Mouse (Mus musculus) heart, embryonic 11.5 days (tissue): ENCODE data around the gene Calm4. TPM values are rescaled to one million over a fixed set of nuclear protein-coding genes. Genes with fewer than 3 reads are reported as not detected.
"Not testable (repeated sequence)": the region's sequence is repeated elsewhere in the genome, so short reads cannot be mapped to it uniquely, and the experiment has no call there.

ENCODE experiments used
- ATAC-seq: fragments of 200-750 bp; cut with Nextera tagmentation; replicated peaks from 2 replicates; pipeline ENCODE4 v1.8.0; 2017; ENCODE audit warnings: moderate library complexity; ENCODE audit not compliant: insufficient number of reproducible peaks, low FRiP score, low TSS enrichment
- H3K27ac ChIP-seq: fragments of 300-500 bp; sonication (generic); 2 replicates; pipeline ENCODE4 v1.5.1; 2014; ENCODE audit warnings: mild to moderate bottlenecking, low read depth, low read length
- H3K27me3 ChIP-seq: fragments of 300-500 bp; sonication (generic); 2 replicates; pipeline ENCODE4 v1.6.1; 2014; ENCODE audit warnings: mild to moderate bottlenecking, low read length, mixed read lengths; ENCODE audit not compliant: control insufficient read depth, insufficient read depth
- H3K36me3 ChIP-seq: fragments of 300-500 bp; sonication (generic); 2 replicates; pipeline ENCODE4 v1.6.1; 2014; ENCODE audit warnings: mild to moderate bottlenecking, low read length, moderate library complexity, mixed read lengths; ENCODE audit not compliant: control insufficient read depth, insufficient read depth
- H3K4me1 ChIP-seq: fragments of 300-500 bp; sonication (generic); 2 replicates; pipeline ENCODE4 v1.6.1; 2014; ENCODE audit warnings: low read length; ENCODE audit not compliant: control insufficient read depth, insufficient read depth
- H3K4me2 ChIP-seq: fragments of 300-500 bp; sonication (generic); 2 replicates; pipeline ENCODE4 v1.6.1; 2014; ENCODE audit warnings: mild to moderate bottlenecking, moderate library complexity
- H3K4me3 ChIP-seq: fragments of 300-500 bp; sonication (generic); 2 replicates; pipeline ENCODE4 v1.5.1; 2014; ENCODE audit warnings: low read depth, low read length
- H3K9ac ChIP-seq: fragments of 300-500 bp; sonication (generic); 2 replicates; pipeline ENCODE4 v1.6.1; 2014; ENCODE audit warnings: mild to moderate bottlenecking, low read depth, low read length, moderate library complexity
- H3K9me3 ChIP-seq: fragments of 300-500 bp; sonication (generic); replicated peaks from 2 replicates; pipeline ENCODE4 v1.6.1; 2016; ENCODE audit warnings: low read length; ENCODE audit not compliant: control insufficient read depth
- WGBS: fragments of 180-500 bp; shearing (Covaris S2); extraction: QIAGEN DNeasy Blood & Tissue Kit; methylation state at CpG from one replicate; pipeline ENCODE4 v1.1.7; 2014; ENCODE audit not compliant: insufficient replicate concordance; 5-methylcytosine and 5-hydroxymethylcytosine counted together
- polyA plus RNA-seq: library from polyadenylated mRNA; unstranded; fragments of >200 nt; fragmentation: Nextera tagmentation; extraction: Ambion mirVana; gene quantifications from 2 replicates; pipeline ENCODE4 v1.2.1, GENCODE M21; 2014

Calm4 gene
- polyA plus RNA-seq, 1 experiment from 2014 or later: not detected

GRCm38 (mm10) chr13:3840662-3841061 is 3.1 kb downstream of the Calm4 start:
- H3K27me3 ChIP-seq, H3K9ac ChIP-seq, H3K36me3 ChIP-seq, H3K27ac ChIP-seq, H3K4me2 ChIP-seq, H3K4me3 ChIP-seq, ATAC-seq, H3K9me3 ChIP-seq, H3K4me1 ChIP-seq: not testable (repeated sequence)

- Histone ChIP-seq H3K9ac (no peak overlapping the region), H3K36me3 (no peaks in the 10 kb centered on the region), H3K9me3 (no peaks in the 10 kb centered on the region), H3K4me1 (no peaks in the 10 kb centered on the region), H3K27me3 (no peaks in the 10 kb centered on the region), H3K27ac (no peak overlapping the region), H3K4me3 (no peak overlapping the region), H3K4me2 (no peak overlapping the region)
- no peak for ATAC-seq
- 86% methylated on average over 1 of the region's 1 CpGs for WGBS
These were observed 12.8 kb downstream of the Calm4 start for GRCm38 (mm10) chr13:3850330-3850729.

- H3K9ac ChIP-seq, H3K27me3 ChIP-seq, H3K4me2 ChIP-seq, H3K27ac ChIP-seq, H3K9me3 ChIP-seq, H3K4me1 ChIP-seq, H3K4me3 ChIP-seq, H3K36me3 ChIP-seq, ATAC-seq: not testable (repeated sequence)
- WGBS: 80% methylated on average over 3 of the region's 3 CpGs
These were observed 16.2 kb downstream of the Calm4 start, which contains the start of gene Calm5 for GRCm38 (mm10) chr13:3853648-3854333. Calm5 (plus strand) TSS chr13:3854173.

GRCm38 (mm10) chr13:3854856-3855255 is 17.3 kb downstream of the Calm4 start:
- no peaks in the 10 kb centered on the region; the same call in 1 of the 2 replicates for H3K4me1 ChIP-seq
- H3K27ac ChIP-seq: no peak overlapping the region
- H3K27me3 ChIP-seq: no peaks in the 10 kb centered on the region
- no peak for ATAC-seq
- H3K9me3 ChIP-seq: no peaks in the 10 kb centered on the region
- H3K36me3 ChIP-seq: no peaks in the 10 kb centered on the region
- no peak overlapping the region for H3K4me2 ChIP-seq
- WGBS: 74% methylated on average over 2 of the region's 2 CpGs
- H3K4me3 ChIP-seq: no peak overlapping the region
- no peak overlapping the region for H3K9ac ChIP-seq

GRCm38 (mm10) chr13:3856252-3856651 is 18.7 kb downstream of the Calm4 start:
- H3K9ac ChIP-seq: no peak overlapping the region
- 76% methylated on average over 1 of the region's 1 CpGs for WGBS
- no peak overlapping the region for H3K27ac ChIP-seq
- H3K27me3 ChIP-seq: no peaks in the 10 kb centered on the region
- H3K4me1 ChIP-seq: no peaks in the 10 kb centered on the region; the same call in 1 of the 2 replicates
- no peak for ATAC-seq
- no peak overlapping the region for H3K4me3 ChIP-seq
- no peaks in the 10 kb centered on the region for H3K36me3 ChIP-seq
- H3K9me3 ChIP-seq: no peaks in the 10 kb centered on the region
- no peak overlapping the region for H3K4me2 ChIP-seq

GRCm38 (mm10) chr13:3861251-3861650 is 23.7 kb downstream of the Calm4 start:
- Histone ChIP-seq H3K4me2 (no peak overlapping the region), H3K4me1 (no peaks in the 10 kb centered on the region; the same call in 1 of the 2 replicates), H3K9ac (no peak overlapping the region), H3K36me3 (no peaks in the 10 kb centered on the region), H3K9me3 (no peaks in the 10 kb centered on the region), H3K27me3 (no peaks in the 10 kb centered on the region), H3K27ac (no peak overlapping the region), H3K4me3 (no peak overlapping the region)
- 80% methylated on average over 8 of the region's 8 CpGs for WGBS
- ATAC-seq: no peak

- Histone ChIP-seq H3K9me3 (no peaks in the 10 kb centered on the region), H3K4me2 (no peak overlapping the region), H3K36me3 (no peaks in the 10 kb centered on the region), H3K4me3 (no peak overlapping the region), H3K4me1 (no peaks in the 10 kb centered on the region; the same call in 1 of the 2 replicates), H3K27ac (no peak overlapping the region), H3K27me3 (no peaks in the 10 kb centered on the region), H3K9ac (no peak overlapping the region)
- 80% methylated on average over 3 of the region's 3 CpGs for WGBS
- no peak for ATAC-seq
These were observed 24.8 kb downstream of the Calm4 start for GRCm38 (mm10) chr13:3862325-3862724.

- Histone ChIP-seq H3K27ac (no peak overlapping the region), H3K4me1 (no peaks in the 10 kb centered on the region; the same call in 1 of the 2 replicates), H3K4me2 (no peak overlapping the region), H3K9ac (no peak overlapping the region), H3K4me3 (no peak overlapping the region), H3K9me3 (no peaks in the 10 kb centered on the region), H3K27me3 (no peaks in the 10 kb centered on the region), H3K36me3 (no peaks in the 10 kb centered on the region)
- no peak for ATAC-seq
- WGBS: 73% methylated on average over 10 of the region's 10 CpGs
These were observed 25.5 kb downstream of the Calm4 start for GRCm38 (mm10) chr13:3862922-3863580.
